Mouse (Mus musculus) testis, adult 2 months (tissue): Measurements from ENCODE around the gene Wee1. TPM values are rescaled to one million over a fixed set of nuclear protein-coding genes. Genes with fewer than 3 reads are reported as not detected.

Experiments
- H3K27ac ChIP-seq: fragments of 200-500 bp; 2 replicates; pipeline ENCODE4 v1.5.1; 2012; ENCODE audit warnings: low read depth, low read length; ENCODE audit not compliant: control insufficient read depth, insufficient read depth
- H3K27me3 ChIP-seq: fragments of 200-500 bp; 2 replicates; pipeline ENCODE4 v1.6.1; 2012; ENCODE audit warnings: mild to moderate bottlenecking, low read length, moderate library complexity; ENCODE audit not compliant: control insufficient read depth, insufficient read depth
- H3K36me3 ChIP-seq: fragments of 200-500 bp; 2 replicates; pipeline ENCODE4 v1.6.1; 2012; ENCODE audit warnings: mild to moderate bottlenecking, low read length; ENCODE audit not compliant: control insufficient read depth, insufficient read depth
- H3K4me1 ChIP-seq: fragments of 200-500 bp; 2 replicates; pipeline ENCODE4 v1.6.1; 2012; ENCODE audit warnings: low read length; ENCODE audit not compliant: control insufficient read depth, insufficient read depth
- H3K4me3 ChIP-seq: fragments of 200-500 bp; 2 replicates; pipeline ENCODE4 v1.5.1; 2012; ENCODE audit warnings: low read depth, mild to moderate bottlenecking, low read length, moderate library complexity, mixed read lengths; ENCODE audit not compliant: control insufficient read depth
- CTCF ChIP-seq: fragments of 200-500 bp; IDR thresholded peaks from 2 replicates; pipeline ENCODE4 v1.5.1; 2012; ENCODE audit warnings: low read depth, mild to moderate bottlenecking, inconsistent platforms, low read length, moderate library complexity; ENCODE audit not compliant: control insufficient read depth, insufficient read depth, insufficient replicate concordance
- POLR2A ChIP-seq: fragments of 200-500 bp; IDR thresholded peaks from 2 replicates; pipeline ENCODE4 v1.6.1; 2012; ENCODE audit warnings: low read depth, mild to moderate bottlenecking, inconsistent platforms, low read length, moderate library complexity; ENCODE audit not compliant: control insufficient read depth
- polyA plus RNA-seq: library from polyadenylated mRNA; depleted of rRNA; stranded (reverse); fragments of >200 nt; gene quantifications from 2 replicates; pipeline ENCODE4 v1.2.3, GENCODE M21; 2012

The Wee1 gene
- polyA plus RNA-seq, 1 experiment: 14.3 TPM

GRCm38 (mm10) chr7:110114699-110115098 lies 7.1 kb upstream of the Wee1 start:
- Histone ChIP-seq H3K36me3 (no peaks in the 10 kb centered on the region), H3K4me1 (peaks cover 3% of the 10 kb centered on the region), H3K27me3 (no peaks in the 10 kb centered on the region)

GRCm38 (mm10) chr7:110116731-110117291 lies 5.0 kb upstream of the Wee1 start:
- Histone ChIP-seq H3K4me1 (peaks cover 2% of the 10 kb centered on the region; the same call in 1 of the 2 replicates), H3K27me3 (no peaks in the 10 kb centered on the region), H3K4me3 (no peak overlapping the region), H3K27ac (peak overlapping the region; percentile 33; the same call in 1 of the 2 replicates), H3K36me3 (no peaks in the 10 kb centered on the region)
- TF ChIP-seq POLR2A (no peak), CTCF (no peak)

More at GRCm38 (mm10) chr7:110114699-110115098, 7.1 kb upstream of the Wee1 start:
- Histone ChIP-seq H3K27ac (no peak overlapping the region), H3K4me3 (no peak overlapping the region)
- no peak for TF ChIP-seq CTCF
- TF ChIP-seq POLR2A: no peak

DNA sequence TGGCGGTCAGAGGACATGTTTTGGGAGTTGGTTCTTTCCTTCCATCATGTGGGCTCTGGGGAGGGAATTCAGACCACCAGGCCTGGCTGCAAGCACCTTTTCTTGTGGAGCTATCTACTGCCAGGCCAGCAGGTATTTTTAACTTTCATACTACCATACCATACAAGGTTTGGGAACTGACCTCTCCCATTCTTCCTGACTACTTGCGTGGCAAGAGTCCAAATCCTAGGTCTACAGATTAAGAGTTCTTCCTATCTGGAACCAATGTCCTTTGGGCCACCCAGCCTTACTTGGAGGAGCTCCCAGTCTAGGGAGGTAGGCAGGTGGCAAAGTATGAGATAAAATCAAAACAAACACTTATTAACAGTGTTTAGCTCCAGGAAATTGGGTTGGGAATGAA lies 3.4 kb upstream of the Wee1 start:
- Histone ChIP-seq H3K27ac (no peak overlapping the region; the same call in 1 of the 2 replicates), H3K36me3 (no peaks in the 10 kb centered on the region), H3K27me3 (no peaks in the 10 kb centered on the region), H3K4me1 (peaks cover 2% of the 10 kb centered on the region; the same call in 1 of the 2 replicates), H3K4me3 (no peak overlapping the region)
- no peak for TF ChIP-seq CTCF
- no peak for TF ChIP-seq POLR2A

DNA sequence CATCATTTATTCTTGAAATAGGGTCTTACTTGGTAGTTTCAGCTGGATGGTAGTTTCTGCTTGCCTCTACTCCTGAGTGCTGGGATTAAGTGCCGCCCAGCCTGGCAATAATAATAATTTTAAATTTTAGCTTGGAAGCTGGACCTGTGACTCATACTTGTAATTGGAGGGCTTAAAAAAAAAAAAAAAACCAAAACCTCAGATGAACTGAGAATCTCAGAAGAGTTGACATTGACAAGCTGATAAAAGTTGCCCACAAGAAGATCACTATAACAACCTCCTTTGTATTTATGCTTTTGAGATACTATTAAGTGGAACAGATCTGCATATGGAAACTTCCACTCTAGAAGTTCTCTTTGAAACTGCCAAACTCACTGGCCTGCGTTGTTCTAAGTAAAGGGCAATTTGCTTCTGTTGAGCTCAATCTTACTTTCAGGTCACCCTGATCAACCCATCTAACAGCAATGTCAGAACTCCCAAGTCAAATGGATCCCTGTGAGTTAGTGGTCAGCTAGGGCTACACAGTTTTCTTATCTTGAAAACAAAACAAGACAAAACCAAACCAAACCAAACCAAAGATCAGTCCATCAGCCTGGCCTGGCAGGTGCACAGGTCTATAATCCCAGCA lies 1.6 kb upstream of the Wee1 start:
- Histone ChIP-seq H3K4me3 (peak overlapping the region; percentile 48; the same call in 1 of the 2 replicates), H3K27me3 (no peaks in the 10 kb centered on the region), H3K36me3 (no peaks in the 10 kb centered on the region), H3K27ac (no peak overlapping the region), H3K4me1 (peaks cover 9% of the 10 kb centered on the region; the same call in 1 of the 2 replicates)
- TF ChIP-seq CTCF (no peak), POLR2A (no peak)

DNA sequence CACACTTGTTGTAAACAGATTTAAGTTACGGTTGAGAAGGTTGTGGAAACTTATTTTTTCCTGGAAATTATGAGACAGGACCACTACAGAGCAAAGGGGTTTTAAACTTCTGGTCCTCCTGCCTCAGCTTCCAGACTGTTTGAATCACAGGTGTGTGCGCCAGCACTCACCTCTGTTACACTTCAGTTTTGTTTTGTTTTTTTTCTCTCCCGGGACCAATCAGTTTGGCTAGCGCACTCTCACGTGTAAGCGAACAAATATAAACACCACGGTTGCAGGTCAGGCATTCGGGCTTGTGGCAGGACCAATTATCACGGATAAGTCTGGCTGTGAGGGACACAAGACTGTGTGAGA lies 707 bp upstream of the Wee1 start:
- no peaks in the 10 kb centered on the region for H3K27me3 ChIP-seq
- peak overlapping the region; percentile 90 for H3K27ac ChIP-seq
- TF ChIP-seq POLR2A (no peak), CTCF (no peak)
- H3K4me3 ChIP-seq: peak overlapping the region; percentile 93
- H3K4me1 ChIP-seq: peaks cover 9% of the 10 kb centered on the region; the same call in 1 of the 2 replicates
- H3K36me3 ChIP-seq: no peaks in the 10 kb centered on the region

GRCm38 (mm10) chr7:110122289-110122564 lies 381 bp downstream of the Wee1 start:
- TF ChIP-seq CTCF: no peak
- no peak; the same call in none of the 2 replicates for TF ChIP-seq POLR2A
- Histone ChIP-seq H3K4me1 (peaks cover 9% of the 10 kb centered on the region; the same call in 1 of the 2 replicates), H3K27ac (peak overlapping the region; percentile 90), H3K36me3 (no peaks in the 10 kb centered on the region), H3K4me3 (peak overlapping the region; percentile 93), H3K27me3 (no peaks in the 10 kb centered on the region)

DNA sequence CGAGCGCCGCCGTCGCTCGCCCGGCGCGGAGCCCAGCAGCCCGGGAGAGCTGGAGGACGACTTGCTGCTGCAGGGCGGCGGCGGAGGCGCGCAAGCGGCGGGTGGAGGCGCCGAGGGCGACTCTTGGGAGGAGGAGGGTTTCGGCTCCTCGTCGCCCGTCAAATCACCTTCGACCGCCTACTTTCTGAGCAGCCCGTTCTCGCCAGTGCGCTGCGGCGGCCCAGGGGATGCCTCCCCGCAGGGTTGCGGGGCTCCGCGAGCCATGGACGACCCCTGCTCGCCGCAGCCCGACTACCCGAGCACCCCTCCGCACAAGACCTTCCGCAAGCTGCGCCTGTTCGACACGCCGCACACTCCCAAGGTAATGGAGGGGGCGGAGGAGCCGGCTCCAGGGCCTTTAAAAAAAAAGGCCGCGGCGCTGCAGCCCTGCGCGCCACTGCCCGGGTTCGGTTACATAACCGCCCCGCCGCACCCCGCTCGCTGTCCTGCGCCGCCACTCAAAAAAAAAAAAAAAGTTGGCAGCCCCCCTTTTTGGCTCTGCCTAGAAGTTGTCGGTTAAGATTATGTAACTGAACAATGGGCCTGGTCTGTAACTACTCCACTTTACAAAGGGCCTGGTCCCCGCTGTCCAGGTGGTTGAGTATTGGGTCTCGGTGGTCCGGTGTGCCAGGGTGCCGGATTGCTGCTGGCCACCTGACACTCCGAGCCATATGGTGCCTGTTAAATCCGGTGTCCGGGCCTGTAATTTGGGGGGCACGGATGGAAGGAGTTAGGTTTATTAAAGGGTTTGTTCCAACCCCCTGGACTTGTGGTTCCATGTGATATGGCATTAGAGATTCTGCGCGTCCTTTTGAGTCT lies 948 bp downstream of the Wee1 start:
- Histone ChIP-seq H3K27ac (peak overlapping the region; percentile 90), H3K4me3 (peak overlapping the region; percentile 93), H3K36me3 (no peaks in the 10 kb centered on the region), H3K27me3 (no peaks in the 10 kb centered on the region), H3K4me1 (peaks cover 9% of the 10 kb centered on the region; the same call in 1 of the 2 replicates)
- TF ChIP-seq POLR2A (no peak), CTCF (no peak)
